Mouse (Mus musculus): ENCODE data around the gene Lhpp.

DNA sequence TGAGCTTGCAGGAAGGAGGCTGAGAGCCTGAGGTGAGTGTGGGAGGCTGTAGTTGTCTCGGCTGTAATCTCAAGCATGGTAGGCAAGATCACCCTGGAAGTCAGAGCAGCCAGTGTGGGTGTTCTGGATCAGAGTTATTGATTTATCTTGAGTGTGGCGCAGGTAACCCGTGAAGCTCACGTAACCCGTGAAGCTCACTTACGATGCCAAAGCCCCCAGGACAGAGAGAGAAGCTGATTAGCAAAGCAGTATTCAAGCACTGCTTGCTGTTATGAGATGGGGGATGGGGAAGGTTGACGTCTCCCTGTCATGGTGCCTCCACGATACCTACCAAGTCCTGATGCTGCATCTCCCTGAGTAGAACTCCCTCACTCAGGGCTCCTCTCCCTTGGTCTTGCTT is 9.1 kb downstream of the Lhpp start:
- TF ChIP-seq EP300 (IDR thresholded peaks at IDR 0.05; ENCODE audit: low read depth): no peak
- no peak for TF ChIP-seq CTCF (IDR thresholded peaks at IDR 0.05; ENCODE audit: low read depth)
